Mouse (Mus musculus) heart, embryonic 15.5 days (tissue): ENCODE data around the gene Pkdrej. TPM values are rescaled to one million over a fixed set of nuclear protein-coding genes. Genes with fewer than 3 reads are reported as not detected.
"Not testable (repeated sequence)": the region's sequence is repeated elsewhere in the genome, so short reads cannot be mapped to it uniquely, and the experiment has no call there.

ENCODE experiments used
- ATAC-seq: fragments of 200-750 bp; cut with Nextera tagmentation; replicated peaks from 2 replicates; pipeline ENCODE4 v1.8.0; 2017; ENCODE audit warnings: low read depth, moderate TSS enrichment; ENCODE audit not compliant: insufficient number of reproducible peaks, insufficient read depth, low FRiP score
- H3K27ac ChIP-seq: fragments of 300-500 bp; sonication (generic); 2 replicates; pipeline ENCODE4 v1.5.1; 2015; ENCODE audit warnings: mild to moderate bottlenecking, inconsistent platforms
- H3K27me3 ChIP-seq: fragments of 300-500 bp; sonication (generic); 2 replicates; pipeline ENCODE4 v1.6.1; 2015; ENCODE audit warnings: inconsistent platforms
- H3K36me3 ChIP-seq: fragments of 300-500 bp; sonication (generic); 2 replicates; pipeline ENCODE4 v1.6.1; 2015; ENCODE audit warnings: mild to moderate bottlenecking, inconsistent platforms
- H3K4me1 ChIP-seq: fragments of 300-500 bp; sonication (generic); replicated peaks from 2 replicates; pipeline ENCODE4 v1.6.1; 2015; ENCODE audit warnings: inconsistent platforms
- H3K4me2 ChIP-seq: fragments of 300-500 bp; sonication (generic); 2 replicates; pipeline ENCODE4 v1.6.1; 2015; ENCODE audit warnings: inconsistent platforms, mild to moderate bottlenecking, moderate library complexity
- H3K4me3 ChIP-seq: fragments of 300-500 bp; sonication (generic); 2 replicates; pipeline ENCODE4 v1.5.1; 2015; ENCODE audit warnings: mild to moderate bottlenecking, inconsistent platforms
- H3K9ac ChIP-seq: fragments of 300-500 bp; sonication (generic); 2 replicates; pipeline ENCODE4 v1.6.1; 2015; ENCODE audit warnings: mild to moderate bottlenecking, inconsistent platforms
- H3K9me3 ChIP-seq: fragments of 300-500 bp; sonication (generic); replicated peaks from 2 replicates; pipeline ENCODE4 v1.6.1; 2016; ENCODE audit warnings: inconsistent platforms
- WGBS: fragments of 180-500 bp; shearing (Covaris S2); methylation state at CpG from one replicate; pipeline ENCODE4 v1.1.7; 2015; ENCODE audit warnings: mixed read lengths; 5-methylcytosine and 5-hydroxymethylcytosine counted together
- polyA plus RNA-seq: library from polyadenylated mRNA; unstranded; fragments of >200 nt; fragmentation: Nextera tagmentation; extraction: Ambion mirVana; gene quantifications from 2 replicates; pipeline ENCODE4 v1.2.1, GENCODE M21; 2015

Gene Pkdrej
- 0.34 and 0.37 TPM in 2 replicates for polyA plus RNA-seq

GRCm38 (mm10) chr15:85821203-85822010 is at the start of gene Pkdrej:
TSS of gene Pkdrej (minus strand) at chr15:85821734.
- H3K4me2 ChIP-seq: peak within 1 kb of the TSS; percentile 96
- ATAC-seq: peak; percentile 66
- peak within 1 kb of the TSS; percentile 75 for H3K9ac ChIP-seq
- no peaks in the 10 kb centered on the region for H3K9me3 ChIP-seq
- peaks cover 14% of the 10 kb centered on the region for H3K4me1 ChIP-seq
- H3K36me3 ChIP-seq: no peaks in the 10 kb centered on the region
- 2% methylated on average over 64 of the region's 65 CpGs for whole genome bisulfite sequencing
- H3K4me3 ChIP-seq: peak within 1 kb of the TSS; percentile 58
- no peak within 1 kb of the TSS for H3K27ac ChIP-seq
- H3K27me3 ChIP-seq: peaks cover 23% of the 10 kb centered on the region

- no peak for ATAC-seq
- no peak overlapping the region for H3K4me2 ChIP-seq
- no peak overlapping the region for H3K9ac ChIP-seq
- H3K4me3 ChIP-seq: no peak overlapping the region
- H3K36me3 ChIP-seq: peaks cover 84% of the 10 kb centered on the region
- H3K27me3 ChIP-seq: no peaks in the 10 kb centered on the region
- no peaks in the 10 kb centered on the region for H3K9me3 ChIP-seq
- WGBS: 48% methylated on average over 6 of the region's 6 CpGs
- H3K27ac ChIP-seq: no peak overlapping the region
- no peaks in the 10 kb centered on the region for H3K4me1 ChIP-seq
Measured at GRCm38 (mm10) chr15:85867696-85868095, 46.2 kb upstream of the Pkdrej start.

- ATAC-seq, H3K4me3 ChIP-seq, H3K4me1 ChIP-seq, H3K9me3 ChIP-seq, H3K9ac ChIP-seq, H3K27ac ChIP-seq, H3K27me3 ChIP-seq, H3K4me2 ChIP-seq: not testable (repeated sequence)
- peaks cover 77% of the 10 kb centered on the region for H3K36me3 ChIP-seq
- WGBS: 93% methylated on average over 7 of the region's 7 CpGs
Measured at GRCm38 (mm10) chr15:85865913-85866312, 44.4 kb upstream of the Pkdrej start.

GRCm38 (mm10) chr15:85859490-85860031 is 38.0 kb upstream of the Pkdrej start, which contains the start of gene Gtse1:
TSS of gene Gtse1 (plus strand) at chr15:85859745.
- no peaks in the 10 kb centered on the region for H3K27me3 ChIP-seq
- H3K4me1 ChIP-seq: peaks cover 24% of the 10 kb centered on the region
- H3K27ac ChIP-seq: peak within 1 kb of the TSS; percentile 68
- peak within 1 kb of the TSS; percentile 73 for H3K4me3 ChIP-seq
- H3K4me2 ChIP-seq: peak within 1 kb of the TSS; percentile 83
- peak; percentile 96 for ATAC-seq
- H3K9ac ChIP-seq: peak within 1 kb of the TSS; percentile 72
- WGBS: under 1% methylated on average over 42 of the region's 42 CpGs
- H3K36me3 ChIP-seq: peaks cover 26% of the 10 kb centered on the region
- no peaks in the 10 kb centered on the region for H3K9me3 ChIP-seq

- Histone ChIP-seq H3K27me3 (no peaks in the 10 kb centered on the region), H3K9me3 (no peaks in the 10 kb centered on the region), H3K4me3 (peak overlapping the region; percentile 73), H3K4me1 (peaks cover 24% of the 10 kb centered on the region), H3K4me2 (peak overlapping the region; percentile 83), H3K27ac (peak overlapping the region; percentile 68), H3K36me3 (peaks cover 21% of the 10 kb centered on the region; the same call in 1 of the 2 replicates), H3K9ac (peak overlapping the region; percentile 72)
- ATAC-seq: peak; percentile 38
- WGBS: 13% methylated on average over 15 of the region's 15 CpGs
Measured at GRCm38 (mm10) chr15:85858980-85859489, 37.5 kb upstream of the Pkdrej start.

GRCm38 (mm10) chr15:85851656-85852392 is 30.3 kb upstream of the Pkdrej start:
- no peaks in the 10 kb centered on the region for H3K27me3 ChIP-seq
- H3K36me3 ChIP-seq: no peaks in the 10 kb centered on the region
- H3K4me3 ChIP-seq: no peak overlapping the region
- H3K27ac ChIP-seq: no peak overlapping the region
- no peak overlapping the region for H3K4me2 ChIP-seq
- no peak overlapping the region for H3K9ac ChIP-seq
- ATAC-seq: no peak
- H3K9me3 ChIP-seq: no peaks in the 10 kb centered on the region
- 69% methylated on average over 12 of the region's 12 CpGs for WGBS
- H3K4me1 ChIP-seq: no peaks in the 10 kb centered on the region

DNA sequence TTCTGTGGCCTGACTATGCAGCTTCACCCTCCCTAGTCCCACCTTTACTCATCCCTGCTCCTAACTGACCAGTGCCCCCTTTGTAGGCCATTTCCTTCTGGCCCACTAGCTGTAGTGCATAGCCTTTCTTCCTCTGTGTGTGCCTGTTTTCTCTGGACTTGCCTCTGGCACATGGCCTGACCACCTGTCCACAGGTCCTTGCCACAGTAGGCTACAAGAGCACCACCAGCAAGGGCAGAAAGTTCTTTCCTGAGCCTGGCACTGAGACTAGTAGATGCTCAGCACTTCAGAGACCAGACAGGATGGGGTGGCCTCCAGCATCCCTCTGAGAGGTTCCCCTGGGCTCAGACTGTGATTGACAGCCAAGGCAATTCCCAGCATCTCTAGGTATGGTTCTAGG is 23.5 kb upstream of the Pkdrej start:
- no peaks in the 10 kb centered on the region for H3K27me3 ChIP-seq

GRCm38 (mm10) chr15:85841796-85842360 is 20.3 kb upstream of the Pkdrej start:
- Histone ChIP-seq H3K9ac (no peak overlapping the region), H3K4me1 (no peaks in the 10 kb centered on the region), H3K27ac (no peak overlapping the region), H3K4me3 (no peak overlapping the region), H3K27me3 (no peaks in the 10 kb centered on the region), H3K9me3 (no peaks in the 10 kb centered on the region), H3K4me2 (no peak overlapping the region), H3K36me3 (no peaks in the 10 kb centered on the region)
- ATAC-seq: no peak
- WGBS: 72% methylated on average over 5 of the region's 5 CpGs

More for the DNA sequence above, 23.5 kb upstream of the Pkdrej start:
- no peak overlapping the region for H3K4me3 ChIP-seq
- no peak overlapping the region for H3K4me2 ChIP-seq
- H3K4me1 ChIP-seq: no peaks in the 10 kb centered on the region
- H3K9ac ChIP-seq: no peak overlapping the region
- no peaks in the 10 kb centered on the region for H3K36me3 ChIP-seq
- no peak overlapping the region for H3K27ac ChIP-seq
- H3K9me3 ChIP-seq: no peaks in the 10 kb centered on the region
- ATAC-seq: no peak

DNA sequence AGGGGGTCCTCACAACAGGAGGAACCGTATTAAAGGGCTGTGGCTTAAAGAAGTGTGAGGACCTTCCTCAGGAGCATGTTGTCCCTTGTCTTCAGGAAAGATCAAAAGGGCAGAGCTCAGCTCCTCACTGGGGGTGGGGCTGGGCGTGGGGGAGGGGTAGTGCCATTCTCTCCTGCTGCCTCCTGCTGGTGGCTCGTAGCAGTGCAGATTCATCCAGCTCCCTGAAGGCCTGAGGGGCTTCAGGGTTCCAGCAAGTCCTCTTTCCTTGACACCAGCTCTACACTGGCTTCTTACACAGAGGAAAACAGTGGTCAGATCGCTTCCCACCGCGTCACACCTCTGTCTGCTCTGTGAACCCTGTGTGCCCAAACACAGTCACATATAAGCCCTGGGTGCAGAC is 19.4 kb upstream of the Pkdrej start:
- H3K27me3 ChIP-seq: no peaks in the 10 kb centered on the region
- H3K4me2 ChIP-seq: no peak overlapping the region
- H3K27ac ChIP-seq: no peak overlapping the region
- ATAC-seq: no peak
- no peak overlapping the region for H3K4me3 ChIP-seq
- no peaks in the 10 kb centered on the region for H3K36me3 ChIP-seq
- H3K4me1 ChIP-seq: no peaks in the 10 kb centered on the region
- WGBS: 35% methylated on average over 6 of the region's 6 CpGs
- H3K9me3 ChIP-seq: no peaks in the 10 kb centered on the region
- no peak overlapping the region for H3K9ac ChIP-seq

GRCm38 (mm10) chr15:85836887-85837286 is 15.4 kb upstream of the Pkdrej start:
- no peak overlapping the region for H3K9ac ChIP-seq
- H3K27me3 ChIP-seq: no peaks in the 10 kb centered on the region
- H3K4me1 ChIP-seq: peaks cover 9% of the 10 kb centered on the region
- H3K4me3 ChIP-seq: no peak overlapping the region
- no peaks in the 10 kb centered on the region for H3K9me3 ChIP-seq
- WGBS: 81% methylated on average over 5 of the region's 5 CpGs
- H3K36me3 ChIP-seq: no peaks in the 10 kb centered on the region
- H3K27ac ChIP-seq: no peak overlapping the region
- H3K4me2 ChIP-seq: no peak overlapping the region
- no peak for ATAC-seq

GRCm38 (mm10) chr15:85835335-85835734 is 13.8 kb upstream of the Pkdrej start:
- H3K9ac ChIP-seq: no peak overlapping the region
- H3K4me2 ChIP-seq: no peak overlapping the region
- H3K4me1 ChIP-seq: peaks cover 15% of the 10 kb centered on the region
- ATAC-seq: no peak
- 52% methylated on average over 3 of the region's 3 CpGs for WGBS
- no peaks in the 10 kb centered on the region for H3K36me3 ChIP-seq
- H3K27me3 ChIP-seq: no peaks in the 10 kb centered on the region
- H3K9me3 ChIP-seq: no peaks in the 10 kb centered on the region
- no peak overlapping the region for H3K4me3 ChIP-seq
- no peak overlapping the region for H3K27ac ChIP-seq
